Mouse (Mus musculus) brown adipose tissue, adult 24 weeks (tissue): Measurements from ENCODE around the gene Car5a. TPM values are rescaled to one million over a fixed set of nuclear protein-coding genes. Genes with fewer than 3 reads are reported as not detected.

Experiments used
- H3K27ac ChIP-seq: fragments of 200-500 bp; replicated peaks from 2 replicates; pipeline ENCODE4 v1.5.1; 2012; ENCODE audit warnings: low read depth, mild to moderate bottlenecking, low read length
- H3K4me1 ChIP-seq: fragments of 200-500 bp; 2 replicates; pipeline ENCODE4 v1.6.1; 2012; ENCODE audit warnings: low read length, mixed read lengths; ENCODE audit not compliant: control insufficient read depth, insufficient read depth, insufficient read length
- H3K4me3 ChIP-seq: fragments of 200-500 bp; 2 replicates; pipeline ENCODE4 v1.5.1; 2012; ENCODE audit warnings: low read depth, mild to moderate bottlenecking, low read length, moderate library complexity; ENCODE audit not compliant: insufficient read depth
- polyA plus RNA-seq: library from polyadenylated mRNA; stranded (reverse); fragments of >200 nt; gene quantifications from 2 replicates; pipeline ENCODE4 v1.2.4, GENCODE M21; 2012; ENCODE audit not compliant: missing spikeins, insufficient read depth, insufficient read length

The Car5a gene
- polyA plus RNA-seq, 1 experiment = not detected

- H3K4me1 ChIP-seq = peaks cover 6% of the 10 kb centered on the region; the same call in 1 of the 2 replicates
- no peak overlapping the region for H3K27ac ChIP-seq
- no peak overlapping the region for H3K4me3 ChIP-seq
These were observed 48.1 kb downstream of the Car5a start for GRCm38 (mm10) chr8:121896476-121897145.

GRCm38 (mm10) chr8:121895910-121896309 lies 48.8 kb downstream of the Car5a start:
- Histone ChIP-seq H3K4me3 (no peak overlapping the region), H3K27ac (no peak overlapping the region), H3K4me1 (peaks cover 6% of the 10 kb centered on the region; the same call in 1 of the 2 replicates)

- Histone ChIP-seq H3K4me3 (no peak overlapping the region), H3K4me1 (peaks cover 4% of the 10 kb centered on the region; the same call in 1 of the 2 replicates), H3K27ac (no peak overlapping the region)
These were observed 51.8 kb downstream of the Car5a start for GRCm38 (mm10) chr8:121892875-121893274.

GRCm38 (mm10) chr8:121889810-121890785 lies 54.6 kb downstream of the Car5a start:
- no peak overlapping the region for H3K4me3 ChIP-seq
- H3K27ac ChIP-seq = no peak overlapping the region

GRCm38 (mm10) chr8:121889317-121889716 lies 55.4 kb downstream of the Car5a start:
- H3K27ac ChIP-seq = no peak overlapping the region
- no peaks in the 10 kb centered on the region for H3K4me1 ChIP-seq
- H3K4me3 ChIP-seq = no peak overlapping the region

More at GRCm38 (mm10) chr8:121889810-121890785, 54.6 kb downstream of the Car5a start:
- H3K4me1 ChIP-seq = no peaks in the 10 kb centered on the region

- no peak overlapping the region for H3K27ac ChIP-seq
- H3K4me1 ChIP-seq = no peaks in the 10 kb centered on the region
- H3K4me3 ChIP-seq = no peak overlapping the region
These were observed 57.2 kb downstream of the Car5a start for GRCm38 (mm10) chr8:121887547-121887946.

- no peak overlapping the region for H3K27ac ChIP-seq
- no peak overlapping the region for H3K4me3 ChIP-seq
- no peaks in the 10 kb centered on the region for H3K4me1 ChIP-seq
These were observed 59.3 kb downstream of the Car5a start for GRCm38 (mm10) chr8:121885433-121885832.

GRCm38 (mm10) chr8:121885001-121885400 lies 59.7 kb downstream of the Car5a start:
- Histone ChIP-seq H3K27ac (no peak overlapping the region), H3K4me3 (no peak overlapping the region), H3K4me1 (no peaks in the 10 kb centered on the region)

GRCm38 (mm10) chr8:121884181-121884580 lies 60.5 kb downstream of the Car5a start:
- no peaks in the 10 kb centered on the region for H3K4me1 ChIP-seq
- no peak overlapping the region for H3K4me3 ChIP-seq
- H3K27ac ChIP-seq = no peak overlapping the region

- Histone ChIP-seq H3K4me3 (no peak overlapping the region), H3K4me1 (no peaks in the 10 kb centered on the region), H3K27ac (no peak overlapping the region)
These were observed 62.8 kb downstream of the Car5a start for GRCm38 (mm10) chr8:121881921-121882320.

- H3K27ac ChIP-seq = no peak overlapping the region
- H3K4me1 ChIP-seq = no peaks in the 10 kb centered on the region
- H3K4me3 ChIP-seq = no peak overlapping the region
These were observed 63.9 kb downstream of the Car5a start for GRCm38 (mm10) chr8:121880818-121881217.

- no peak overlapping the region for H3K27ac ChIP-seq
- no peak overlapping the region for H3K4me3 ChIP-seq
- no peaks in the 10 kb centered on the region for H3K4me1 ChIP-seq
These were observed 65.0 kb downstream of the Car5a start for GRCm38 (mm10) chr8:121879712-121880111.

GRCm38 (mm10) chr8:121877828-121878480 lies 66.8 kb downstream of the Car5a start:
- no peak overlapping the region for H3K27ac ChIP-seq
- no peaks in the 10 kb centered on the region for H3K4me1 ChIP-seq
- H3K4me3 ChIP-seq = no peak overlapping the region

- Histone ChIP-seq H3K4me1 (no peaks in the 10 kb centered on the region), H3K27ac (no peak overlapping the region), H3K4me3 (no peak overlapping the region)
These were observed 67.5 kb downstream of the Car5a start for GRCm38 (mm10) chr8:121877212-121877611.

GRCm38 (mm10) chr8:121875517-121875916 lies 69.2 kb downstream of the Car5a start:
- no peak overlapping the region for H3K4me3 ChIP-seq
- no peak overlapping the region for H3K27ac ChIP-seq
- no peaks in the 10 kb centered on the region; the same call in 1 of the 2 replicates for H3K4me1 ChIP-seq
